Mouse (Mus musculus) embryo, embryonic 9.5 days (tissue): ENCODE measurements around the gene Gmcl1.

Source experiments
- DNase-seq: peaks from one replicate; pipeline ENCODE4 v3.0.0-alpha.2; 2017; ENCODE audit errors: extremely low spot score

Gmcl1 gene

DNA sequence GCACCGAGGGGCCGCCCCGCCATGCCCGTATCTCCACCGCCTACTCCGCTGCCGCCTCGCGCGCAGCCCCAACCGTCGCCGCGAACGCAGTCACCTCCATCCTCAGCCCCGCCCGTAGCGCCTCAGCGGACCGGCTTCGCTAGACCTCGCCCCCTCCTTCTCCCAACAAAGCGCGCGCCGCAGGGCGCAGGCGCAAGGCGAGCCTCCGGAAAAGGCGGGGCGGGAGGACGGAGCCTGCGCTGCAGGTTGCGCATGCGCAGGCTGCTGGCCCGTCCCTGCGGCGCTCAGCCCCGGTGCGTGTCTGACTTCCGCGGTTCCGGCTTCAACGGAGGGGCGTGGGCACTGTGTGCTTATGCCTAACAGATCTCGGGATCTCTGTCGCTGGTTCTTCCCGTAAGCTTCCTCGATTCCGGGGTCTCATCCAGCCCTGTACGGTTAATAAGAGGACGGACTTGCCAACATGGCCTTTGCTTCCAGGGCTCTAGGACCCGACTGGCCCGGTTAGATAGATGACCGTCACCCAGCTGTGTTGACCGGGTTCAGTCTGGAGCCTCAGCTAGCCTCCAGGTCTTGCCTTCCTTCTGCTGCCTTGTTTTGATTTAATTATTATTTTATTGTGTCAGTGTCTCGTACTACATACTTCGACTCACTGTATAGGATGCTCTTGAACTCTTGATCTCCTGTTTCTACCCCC is at the start of gene Gmcl1:
Gene Gmcl1 (minus strand): TSS at position 201 of the 694 bp plus-strand sequence.
- peak; percentile 93 for DNase-seq

DNA sequence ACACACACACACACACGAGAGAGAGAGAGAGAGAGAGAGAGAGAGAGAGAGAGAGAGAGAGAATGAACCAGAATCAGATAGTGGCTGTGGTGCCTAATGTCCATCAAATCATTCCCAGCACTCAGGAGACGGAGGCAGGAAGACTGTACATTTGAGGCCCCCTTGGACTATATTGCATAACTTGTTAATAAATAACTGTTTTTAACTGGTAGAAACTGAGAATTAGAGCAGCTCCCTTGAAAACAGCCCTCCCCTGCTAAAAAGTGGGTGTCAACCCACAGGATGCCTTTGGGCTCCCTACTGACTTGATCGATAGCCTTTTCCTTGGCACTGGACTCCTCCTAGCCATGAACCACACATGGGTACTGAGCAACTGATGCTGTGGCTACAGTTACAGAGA is 49.2 kb upstream of the Gmcl1 start:
- no peak for DNase-seq

DNA sequence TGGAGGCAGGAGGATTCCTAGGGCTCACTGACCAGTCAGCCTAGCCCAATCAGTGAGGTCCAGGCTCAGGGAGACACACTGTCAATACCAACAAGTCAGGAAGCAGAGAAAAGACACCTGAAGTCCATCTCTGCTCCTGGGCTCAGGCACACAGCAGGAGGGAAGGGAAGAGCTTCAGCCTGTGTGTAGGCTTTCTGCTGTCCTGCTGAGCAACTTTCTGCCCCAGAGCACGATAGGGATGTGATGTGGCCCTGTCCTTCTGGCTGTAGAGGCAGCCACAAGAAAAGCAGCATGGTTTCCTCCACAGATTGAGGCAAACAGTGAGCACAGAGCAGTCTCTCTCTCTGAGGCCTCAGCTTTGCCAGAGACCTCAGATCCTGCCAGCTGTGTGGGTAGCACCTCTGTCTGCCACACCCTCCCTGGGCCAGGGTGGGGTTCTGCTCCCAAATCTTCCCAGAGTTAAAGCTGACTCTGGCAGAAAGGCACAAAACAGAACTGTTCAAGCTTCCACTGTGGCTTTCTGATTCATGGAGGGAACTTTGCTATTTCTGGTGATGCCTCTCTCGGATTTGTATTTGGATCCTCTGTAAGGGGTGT is 48.3 kb upstream of the Gmcl1 start:
- no peak for DNase-seq

DNA sequence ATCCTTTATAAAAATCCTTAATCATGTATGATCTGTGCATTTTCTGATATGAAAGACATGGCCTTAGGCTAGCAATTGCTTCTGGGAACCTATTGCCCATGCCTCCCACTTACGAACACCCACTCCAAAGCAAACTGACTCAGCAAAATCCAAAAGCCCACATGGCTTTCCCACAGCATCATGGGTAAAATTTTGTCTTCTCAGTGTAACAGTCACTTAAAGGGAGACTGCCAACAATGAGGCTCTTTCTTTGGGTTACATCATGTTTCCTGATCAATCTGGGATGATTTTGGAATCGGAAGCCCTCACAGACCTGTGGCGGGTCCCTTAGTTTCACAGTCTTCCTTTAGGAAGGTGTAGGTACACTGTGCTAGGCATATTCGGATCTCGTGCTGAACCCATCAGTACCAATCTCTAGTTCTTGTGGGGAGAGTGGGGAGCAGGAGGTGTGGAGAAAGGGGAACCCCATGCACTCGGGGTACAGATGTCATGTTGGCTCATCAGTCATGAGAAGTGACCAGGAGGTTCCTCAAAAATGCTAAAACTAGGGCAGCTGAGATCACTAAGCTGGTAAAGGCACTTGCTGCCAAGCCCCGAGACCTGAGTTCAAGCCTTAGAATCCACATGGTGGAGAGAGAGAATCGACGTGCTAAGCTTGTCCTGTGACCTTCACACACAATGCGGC is 45.9 kb upstream of the Gmcl1 start:
- no peak for DNase-seq

DNA sequence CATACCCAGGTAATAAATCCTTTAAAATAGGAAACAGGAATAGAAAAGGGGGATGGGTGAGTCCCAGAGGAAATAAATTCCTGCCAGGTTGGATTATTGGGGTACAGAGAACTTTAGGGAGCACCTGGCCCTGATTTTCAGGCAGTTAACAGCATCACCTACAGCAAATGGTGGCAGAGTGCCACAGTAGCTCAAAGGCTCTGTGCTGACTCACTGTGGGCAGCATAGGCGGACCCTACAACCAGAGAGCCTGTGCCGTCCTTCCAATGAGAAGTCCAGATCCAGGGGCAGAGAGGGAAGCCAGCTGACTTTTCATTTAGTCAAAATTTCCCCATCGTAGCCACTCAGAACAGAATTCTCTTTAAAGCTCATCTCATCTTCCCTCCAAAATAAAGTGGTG is 44.0 kb upstream of the Gmcl1 start:
- DNase-seq, result no peak

DNA sequence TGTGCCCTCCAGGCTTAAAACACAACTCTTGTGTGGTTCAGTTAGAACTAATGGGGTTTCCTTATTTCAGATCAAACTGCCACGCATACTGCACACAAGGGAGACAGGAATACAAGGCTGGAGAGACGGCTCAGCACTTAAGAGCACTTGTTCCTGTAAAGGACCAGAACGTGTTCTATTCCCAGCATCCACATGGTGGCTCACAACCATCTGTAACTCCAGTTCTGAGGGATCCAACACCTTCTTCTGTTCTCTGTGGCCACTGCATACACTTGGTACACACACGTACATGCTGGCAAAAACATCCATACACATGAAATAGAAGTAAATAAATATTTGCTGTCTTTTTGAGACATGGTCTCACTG is 43.5 kb upstream of the Gmcl1 start:
- DNase-seq, result no peak

DNA sequence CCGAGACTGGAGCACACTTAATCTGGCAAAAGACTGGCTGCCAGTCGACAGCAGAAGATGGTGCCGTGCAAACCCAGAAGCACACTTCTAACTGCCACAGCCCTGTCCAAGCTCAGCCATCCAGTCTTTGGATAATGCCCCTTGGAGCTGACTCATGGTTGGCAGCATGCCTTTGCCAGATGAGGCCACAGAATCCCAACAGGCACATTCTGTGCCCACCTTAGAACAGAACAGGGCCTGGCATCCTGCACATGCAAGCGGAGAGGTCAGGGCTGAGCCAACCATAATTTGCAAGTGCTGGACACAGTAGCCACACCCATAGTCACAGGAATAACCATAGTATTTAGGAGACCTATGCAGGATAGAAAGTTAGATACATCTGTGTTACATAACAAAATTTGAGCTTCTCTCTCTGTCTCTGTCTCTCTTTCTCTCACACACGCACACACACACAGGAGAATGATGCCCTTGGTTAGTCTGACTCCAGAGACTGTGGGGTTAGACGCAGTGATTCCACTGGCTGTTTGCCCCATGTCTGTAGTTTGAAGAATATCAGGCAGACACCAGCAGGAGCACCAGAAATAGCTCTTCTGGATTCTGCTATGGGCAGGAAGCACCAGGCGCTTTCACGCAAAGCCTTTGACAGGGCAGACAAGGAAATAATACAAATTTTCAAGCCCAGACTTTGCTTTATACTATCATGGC is 43.0 kb upstream of the Gmcl1 start:
- DNase-seq, result no peak

DNA sequence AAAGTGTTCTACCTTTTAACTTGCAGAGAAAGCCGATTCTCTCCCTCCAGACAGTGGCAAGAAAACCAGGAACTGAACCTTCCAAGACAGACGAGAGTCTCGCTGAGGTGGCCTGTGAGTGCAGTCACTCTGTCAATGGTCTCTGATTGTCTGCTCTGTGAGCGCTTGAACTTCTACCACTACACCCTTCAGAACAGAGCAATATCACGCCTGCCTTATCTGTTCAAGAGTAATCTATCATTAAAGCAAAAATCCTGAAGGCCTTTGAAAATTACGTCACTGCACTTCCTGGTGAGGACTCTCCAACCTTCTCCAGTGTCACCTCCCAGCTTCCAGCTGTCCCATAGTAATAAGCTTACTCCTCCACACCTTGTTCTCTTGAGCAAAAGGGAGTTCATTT is 41.8 kb upstream of the Gmcl1 start:
- DNase-seq, result no peak

DNA sequence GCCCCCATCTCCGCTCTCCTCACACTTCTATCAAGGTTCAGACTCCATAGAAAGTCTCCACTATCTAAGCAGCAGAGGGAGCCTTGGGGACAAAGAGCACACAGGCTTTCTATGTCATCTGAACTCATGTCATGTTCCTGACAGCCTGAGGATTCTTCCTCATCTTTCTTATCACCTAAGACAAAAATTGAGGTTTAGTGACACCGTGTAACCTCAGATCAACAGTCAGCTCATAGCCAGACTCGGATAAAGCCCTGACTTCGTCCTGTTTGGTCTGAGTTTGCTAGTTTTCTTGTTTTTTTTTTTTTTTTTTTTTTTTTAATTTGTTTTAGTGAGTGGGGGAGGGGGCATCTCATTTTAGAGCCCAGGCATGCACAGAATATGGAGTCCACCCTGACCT is 40.6 kb upstream of the Gmcl1 start:
- no peak for DNase-seq

DNA sequence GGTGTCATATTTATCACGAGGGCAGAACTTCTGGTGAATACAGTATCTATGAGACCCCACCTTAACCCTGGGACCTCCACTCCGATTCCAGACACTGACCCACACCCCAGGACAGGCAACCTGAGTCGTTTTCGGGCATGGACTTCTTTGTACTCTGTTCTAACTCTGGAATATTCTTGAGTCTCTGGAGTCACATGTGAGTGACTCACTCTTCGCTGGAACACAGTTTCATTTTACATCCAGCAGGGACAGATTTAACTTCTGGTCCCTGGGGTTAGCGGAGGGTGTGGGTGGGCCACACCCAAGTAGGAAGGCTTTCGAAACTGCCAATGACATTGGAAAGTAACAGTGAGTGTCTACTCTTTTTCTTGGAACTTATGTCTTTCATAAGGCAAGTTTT is 39.4 kb upstream of the Gmcl1 start:
- DNase-seq, result no peak

DNA sequence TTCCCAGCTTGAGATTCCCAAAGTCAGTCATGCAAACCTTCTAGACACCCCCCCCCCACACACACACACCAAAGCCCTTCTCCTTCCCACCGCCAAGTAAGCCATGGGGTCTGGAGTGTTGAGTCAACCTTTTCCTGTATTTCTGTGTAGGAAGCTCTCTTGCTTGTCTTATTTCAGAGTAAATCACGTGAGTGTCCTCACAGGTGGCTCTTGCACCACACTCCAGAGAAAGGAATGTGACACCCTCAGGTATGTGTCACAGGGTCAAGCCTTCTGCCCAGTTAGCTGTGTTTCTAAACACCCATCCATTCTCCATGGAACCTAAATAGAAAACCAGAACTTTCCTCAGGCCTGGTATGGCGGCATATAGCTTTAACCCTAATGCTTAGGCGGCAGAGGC is 35.8 kb upstream of the Gmcl1 start:
- DNase-seq, result no peak

DNA sequence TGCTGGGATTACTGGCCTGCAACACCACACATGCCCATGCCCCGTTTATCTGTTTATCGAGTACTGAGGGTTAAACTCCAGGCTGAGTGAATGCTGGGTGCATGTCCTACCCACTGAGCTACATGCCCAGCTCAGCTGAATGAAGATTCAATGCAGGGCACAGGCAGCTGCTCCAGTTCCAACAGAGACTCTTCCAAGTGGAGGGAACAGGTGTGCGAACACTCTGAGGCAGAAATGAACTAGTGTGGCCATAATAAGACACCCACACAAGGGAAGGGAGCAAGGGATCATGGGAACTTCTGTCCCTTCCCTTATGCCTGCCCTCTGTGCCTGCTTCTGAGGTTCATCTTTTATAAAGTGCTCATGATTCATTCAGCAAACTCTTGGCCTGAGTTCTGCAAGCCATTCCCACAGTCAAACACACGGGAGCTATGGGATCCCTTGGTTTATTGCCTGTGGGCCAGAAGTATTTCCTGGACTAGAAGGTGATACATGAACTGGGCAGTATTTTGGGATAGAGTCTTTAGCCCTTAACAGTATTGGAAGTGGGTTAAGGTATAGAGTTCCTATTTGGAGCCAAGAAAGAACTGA is 35.1 kb upstream of the Gmcl1 start:
- DNase-seq, result no peak

DNA sequence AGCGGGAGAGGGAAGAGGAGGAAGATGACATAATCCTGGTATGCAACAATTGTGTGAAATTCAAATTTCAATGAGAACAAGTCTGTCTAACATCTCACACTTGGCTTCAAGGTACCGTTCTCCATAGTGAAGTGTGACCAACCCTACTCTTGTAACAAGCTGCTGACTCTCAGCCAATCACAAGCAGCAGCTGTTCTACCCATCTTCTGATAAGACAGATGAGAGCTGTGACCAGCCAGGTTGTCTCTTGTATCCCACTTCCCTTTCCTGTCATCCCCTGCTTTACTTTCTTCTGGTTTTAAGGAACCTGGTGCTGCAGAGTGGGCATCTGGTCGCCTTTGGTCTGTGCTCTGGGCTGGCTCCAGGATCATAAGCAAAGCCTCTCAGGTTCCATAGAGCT is 34.3 kb upstream of the Gmcl1 start:
- DNase-seq, result no peak

DNA sequence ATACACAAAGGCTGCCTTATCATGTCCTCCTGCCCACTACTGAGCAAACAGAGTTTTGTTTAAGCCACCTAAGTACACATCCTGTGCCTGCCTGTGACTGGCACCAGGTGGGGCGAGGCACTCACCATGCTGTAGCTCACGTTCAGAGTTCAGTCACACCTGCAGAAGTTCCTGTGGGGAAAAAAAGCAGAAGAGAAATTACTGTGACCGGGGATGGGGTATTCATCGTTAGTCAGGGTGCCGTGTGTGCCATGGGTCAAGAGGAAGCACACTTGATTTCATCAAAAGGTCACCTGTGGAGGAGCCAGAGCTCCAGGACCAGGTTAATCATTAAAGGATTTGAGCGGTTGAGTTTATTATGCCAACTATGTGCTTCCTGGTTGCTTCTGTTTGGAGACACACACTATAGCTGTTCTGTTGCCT is 32.5 kb upstream of the Gmcl1 start:
- DNase-seq, result no peak

DNA sequence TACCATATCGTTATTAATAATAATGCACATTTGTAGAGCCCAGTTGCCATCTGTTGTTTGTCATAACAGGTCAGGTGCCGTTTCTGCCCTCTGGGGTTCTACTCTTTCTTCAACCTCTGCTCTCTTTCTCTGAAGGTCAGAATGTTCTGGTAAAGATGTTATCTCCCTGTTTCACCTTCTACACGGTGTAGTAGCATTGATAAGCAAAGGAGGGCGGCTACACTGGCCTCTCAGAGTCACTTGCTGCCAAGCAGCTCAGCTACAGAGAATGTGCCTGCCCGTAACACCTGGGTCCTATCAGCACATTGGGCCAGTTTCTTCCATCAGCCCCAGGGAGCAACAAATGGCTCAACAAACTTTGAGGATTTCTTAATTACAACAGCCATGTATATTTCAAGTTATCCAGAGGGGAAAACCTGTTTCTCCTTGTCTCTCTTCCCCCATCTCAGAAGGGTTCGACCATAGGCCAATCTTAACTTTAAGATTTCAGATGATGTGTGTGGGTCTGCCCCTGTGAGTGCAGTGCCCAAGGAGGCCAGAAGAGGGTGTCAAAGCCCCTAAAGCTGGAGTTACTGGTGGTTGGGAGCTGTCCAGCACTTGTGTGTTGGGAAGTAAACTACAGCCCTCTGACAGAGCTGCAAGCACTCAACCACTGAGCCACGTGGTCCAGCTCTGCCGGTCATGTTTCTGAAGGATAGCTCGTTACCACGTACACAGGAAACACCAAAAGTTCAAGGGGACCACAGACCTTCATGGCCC is 21.1 kb upstream of the Gmcl1 start:
- no peak for DNase-seq

DNA sequence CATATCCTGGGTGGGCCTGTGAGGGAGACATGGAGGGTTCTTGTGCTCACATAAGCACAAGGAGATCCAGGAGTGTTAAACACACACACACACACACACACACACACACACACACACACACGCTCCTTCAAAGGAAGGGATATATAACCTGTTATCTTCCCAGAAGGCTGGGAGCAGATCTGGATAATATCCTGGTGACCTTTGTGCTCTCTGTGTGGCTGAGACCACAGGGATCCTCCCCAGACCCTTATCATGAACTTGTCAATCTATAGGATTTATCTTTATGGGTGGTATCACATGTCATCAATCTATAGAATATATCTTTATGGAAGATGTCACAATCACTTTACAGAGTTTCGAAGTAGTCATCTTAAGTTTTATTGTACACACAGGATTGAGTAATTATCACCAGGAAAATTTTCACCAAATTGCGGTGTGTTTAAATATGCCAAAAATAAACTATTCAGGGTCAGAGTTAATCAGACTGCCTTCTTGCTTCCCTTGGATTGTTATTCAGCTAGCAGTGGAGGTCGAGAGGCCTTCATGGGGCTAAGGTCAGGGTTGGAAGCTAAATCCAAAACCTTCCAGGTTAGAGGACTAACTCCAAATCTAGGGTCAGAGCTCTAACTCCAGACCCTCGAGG is 19.8 kb upstream of the Gmcl1 start:
- DNase-seq, result no peak

DNA sequence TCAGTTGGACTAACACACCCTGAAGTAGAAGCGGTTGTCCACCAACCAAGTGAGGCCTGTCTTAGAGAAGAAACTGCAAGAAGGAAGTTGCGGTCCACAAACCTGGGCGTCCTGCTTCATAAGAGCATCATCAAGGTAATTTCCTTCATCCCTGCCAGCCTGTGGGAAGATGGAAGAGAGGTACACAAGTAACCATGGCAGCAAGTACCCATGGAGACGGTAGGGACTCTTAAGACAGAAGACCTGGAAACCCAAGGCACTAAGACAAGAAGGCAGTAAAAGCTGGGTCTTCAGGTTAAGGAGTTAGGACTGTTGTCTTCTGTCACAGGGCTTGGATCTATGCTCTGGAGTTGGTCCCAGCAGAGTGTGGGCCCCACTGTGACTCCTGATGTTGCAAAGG is 17.8 kb upstream of the Gmcl1 start:
- no peak for DNase-seq

DNA sequence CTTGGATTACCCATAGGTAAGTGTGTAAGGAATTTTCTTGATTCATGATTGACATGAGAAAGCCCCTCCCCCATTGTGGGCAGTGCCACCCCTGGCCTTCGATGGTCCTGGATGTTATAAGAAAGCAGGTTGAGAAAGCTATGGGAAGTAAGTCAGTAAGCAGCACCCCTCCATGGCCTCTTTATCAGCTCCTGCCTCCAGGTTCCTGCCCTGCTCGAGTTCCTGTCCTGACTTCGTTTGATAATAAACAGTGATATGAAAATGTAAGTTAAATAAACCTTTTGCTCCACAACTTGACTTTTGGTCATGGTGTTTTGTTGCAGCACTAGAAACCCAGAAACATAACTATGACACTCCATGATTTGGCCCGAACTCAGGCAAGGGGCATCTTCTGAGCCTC is 16.6 kb upstream of the Gmcl1 start:
- DNase-seq, result no peak

DNA sequence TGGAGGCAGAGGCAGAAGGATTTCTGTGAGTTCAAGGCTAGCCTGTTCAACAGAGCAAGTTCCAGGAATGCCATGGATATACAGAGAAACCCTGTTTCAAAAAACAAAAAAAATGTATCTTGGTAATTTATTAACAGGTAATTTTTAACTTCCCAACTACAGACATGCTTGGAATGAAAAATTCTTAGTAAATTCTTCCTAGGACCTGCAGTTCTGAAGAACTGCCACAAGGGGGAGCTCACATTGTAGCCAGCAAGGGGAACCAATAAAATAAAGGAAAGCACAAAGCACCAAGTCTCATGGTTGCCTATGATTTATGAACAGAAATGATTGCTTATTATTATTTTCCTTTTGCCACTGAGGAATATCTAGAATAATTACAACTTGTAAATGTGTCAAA is 14.0 kb upstream of the Gmcl1 start:
- peak; percentile 49 for DNase-seq

DNA sequence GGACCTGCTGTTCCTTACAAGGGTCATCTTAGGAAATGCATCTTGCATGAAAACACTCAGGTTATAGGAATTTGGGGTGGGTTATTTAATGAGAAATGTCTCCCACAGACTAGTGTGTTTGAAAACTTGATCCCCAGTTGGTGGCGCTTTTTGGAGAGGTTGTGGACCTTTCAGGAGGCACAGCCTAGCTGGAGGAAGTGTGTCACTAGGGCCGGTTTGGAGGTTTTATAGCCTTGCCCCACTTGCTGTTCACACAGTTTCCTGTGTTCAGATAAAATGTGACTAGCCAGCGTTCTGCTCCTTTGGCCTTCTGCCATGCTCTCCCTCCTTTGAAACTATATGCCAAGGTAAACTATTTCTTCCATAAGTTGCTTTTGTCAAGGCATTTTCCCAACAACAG is 7.5 kb upstream of the Gmcl1 start:
- no peak for DNase-seq

DNA sequence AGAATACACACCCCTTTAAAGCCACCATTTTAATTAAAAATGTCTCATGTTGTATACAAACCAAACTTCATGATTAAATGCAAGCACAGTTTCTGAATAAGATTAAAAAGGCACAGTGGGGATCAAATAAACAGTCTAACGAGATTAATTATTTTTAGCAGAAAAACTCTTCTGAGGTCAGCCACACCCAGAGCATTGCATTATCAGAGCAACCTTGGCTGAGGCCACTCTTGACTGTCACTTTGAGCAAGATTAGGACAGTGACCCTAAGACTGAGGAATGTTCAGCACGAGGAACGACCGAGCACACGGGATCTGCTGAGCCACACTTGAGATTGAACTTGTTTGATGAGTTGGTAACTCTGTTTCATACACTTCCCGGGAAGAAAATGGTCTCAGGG is 3.6 kb upstream of the Gmcl1 start:
- DNase-seq, result no peak
